Mouse (Mus musculus) thymus, adult 2 months (tissue): ENCODE results near the gene Rgl3.

ENCODE experiments used
- CTCF ChIP-seq: fragments of 200-500 bp; IDR thresholded peaks from 2 replicates; pipeline ENCODE4 v1.5.1; 2012; ENCODE audit warnings: mild to moderate bottlenecking, control low read depth, low read length, moderate library complexity, borderline replicate concordance; ENCODE audit not compliant: control insufficient read depth, poor library complexity, insufficient read depth; ENCODE audit errors: extremely low read depth
- POLR2A ChIP-seq: fragments of 200-500 bp; IDR thresholded peaks from 2 replicates; pipeline ENCODE4 v1.6.1; 2012; ENCODE audit warnings: mild to moderate bottlenecking, low read length, control low read depth, moderate library complexity; ENCODE audit not compliant: control insufficient read depth, poor library complexity, insufficient read depth; ENCODE audit errors: extremely low read depth

- TF ChIP-seq CTCF (no peak), POLR2A (no peak)
Observed at GRCm38 (mm10) chr9:21968883-21969282, 20.4 kb downstream of the Rgl3 start.
